Mouse (Mus musculus): ENCODE measurements around the gene Npcd.

Gene Npcd

GRCm38 (mm10) chr15:79766586-79767071 is 67.4 kb downstream of the Npcd start:
- DNase-seq (ENCODE audit: low spot score in 2 of 2) = no peak

GRCm38 (mm10) chr15:79766168-79766567 is 67.9 kb downstream of the Npcd start:
- DNase-seq (ENCODE audit: low spot score in 2 of 2) = no peak

GRCm38 (mm10) chr15:79765361-79765760 is 68.7 kb downstream of the Npcd start:
- DNase-seq (ENCODE audit: low spot score in 2 of 2) = no peak

GRCm38 (mm10) chr15:79764539-79765267 is 69.3 kb downstream of the Npcd start:
- DNase-seq (ENCODE audit: low spot score in 2 of 2) = no peak

- DNase-seq (ENCODE audit: low spot score in 2 of 2) = no peak
These were observed 70.3 kb downstream of the Npcd start for GRCm38 (mm10) chr15:79763601-79764246.

- DNase-seq (ENCODE audit: low spot score in 2 of 2) = no peak
These were observed 71.0 kb downstream of the Npcd start for GRCm38 (mm10) chr15:79763001-79763400.

- no peak for DNase-seq (ENCODE audit: low spot score in 2 of 2)
These were observed 73.1 kb downstream of the Npcd start for GRCm38 (mm10) chr15:79760956-79761355.

- DNase-seq (ENCODE audit: low spot score in 2 of 2) = no peak
These were observed 76.9 kb downstream of the Npcd start for GRCm38 (mm10) chr15:79757118-79757517.

- no peak for DNase-seq (ENCODE audit: low spot score in 2 of 2)
These were observed 77.9 kb downstream of the Npcd start for GRCm38 (mm10) chr15:79755977-79756625.

- DNase-seq (ENCODE audit: low spot score in 2 of 2) = no peak
These were observed 78.9 kb downstream of the Npcd start for GRCm38 (mm10) chr15:79755176-79755575.

- DNase-seq (ENCODE audit: low spot score in 2 of 2) = no peak
These were observed 80.2 kb downstream of the Npcd start for GRCm38 (mm10) chr15:79753873-79754272.

- DNase-seq (ENCODE audit: low spot score in 2 of 2) = no peak
These were observed 80.7 kb downstream of the Npcd start for GRCm38 (mm10) chr15:79753420-79753752.

- DNase-seq (ENCODE audit: low spot score in 2 of 2) = peak; percentile 64 to 70
These were observed 81.2 kb downstream of the Npcd start for GRCm38 (mm10) chr15:79752742-79753419.

- no peak for DNase-seq (ENCODE audit: low spot score in 2 of 2)
These were observed 82.3 kb downstream of the Npcd start for GRCm38 (mm10) chr15:79751772-79752171.

- DNase-seq (ENCODE audit: low spot score in 2 of 2) = no peak
These were observed 83.8 kb downstream of the Npcd start for GRCm38 (mm10) chr15:79750266-79750665.

- no peak for DNase-seq (ENCODE audit: low spot score in 2 of 2)
These were observed 84.9 kb downstream of the Npcd start for GRCm38 (mm10) chr15:79749162-79749561.

GRCm38 (mm10) chr15:79747998-79748397 is 86.0 kb downstream of the Npcd start:
- DNase-seq (ENCODE audit: low spot score in 2 of 2) = no peak

GRCm38 (mm10) chr15:79745883-79746282 is 88.2 kb downstream of the Npcd start:
- DNase-seq (ENCODE audit: low spot score in 2 of 2) = no peak

- DNase-seq (ENCODE audit: low spot score in 2 of 2) = no peak
These were observed 88.7 kb downstream of the Npcd start for GRCm38 (mm10) chr15:79745312-79745711.

GRCm38 (mm10) chr15:79744742-79745141 is 89.3 kb downstream of the Npcd start:
- DNase-seq (ENCODE audit: low spot score in 2 of 2) = no peak

GRCm38 (mm10) chr15:79744001-79744400 is 90.0 kb downstream of the Npcd start:
- DNase-seq (ENCODE audit: low spot score in 2 of 2) = no peak

- DNase-seq (ENCODE audit: low spot score in 2 of 2) = no peak
These were observed 91.4 kb downstream of the Npcd start for GRCm38 (mm10) chr15:79742706-79743023.

Measured in urinary bladder, adult 18-20 months (tissue).